Mouse (Mus musculus) CH12.LX (cell line): ENCODE measurements around the gene Gp9.

Experiments
- CHD1 ChIP-seq: IDR thresholded peaks from 2 replicates; pipeline ENCODE4 v1.6.1; 2012; ENCODE audit warnings: low read depth, low read length, improper control_type of control experiment, inconsistent platforms
- CTCF ChIP-seq, 2 experiments: IDR thresholded peaks in 1 of 2; conservative IDR thresholded peaks in 1 of 2; 2 replicates each; pipeline ENCODE4 v1.5.1; 2011 to 2012; ENCODE audit warnings: low read depth in 2 of 2, low read length in 2 of 2, improper control_type of control experiment in 1 of 2, inconsistent platforms in 1 of 2, mild to moderate bottlenecking in 1 of 2, moderate library complexity in 1 of 2
- ZC3H11A ChIP-seq: IDR thresholded peaks from 2 replicates; pipeline ENCODE4 v1.6.1; 2012; ENCODE audit warnings: low read depth, mild to moderate bottlenecking, inconsistent platforms, low read length, improper control_type of control experiment

DNA sequence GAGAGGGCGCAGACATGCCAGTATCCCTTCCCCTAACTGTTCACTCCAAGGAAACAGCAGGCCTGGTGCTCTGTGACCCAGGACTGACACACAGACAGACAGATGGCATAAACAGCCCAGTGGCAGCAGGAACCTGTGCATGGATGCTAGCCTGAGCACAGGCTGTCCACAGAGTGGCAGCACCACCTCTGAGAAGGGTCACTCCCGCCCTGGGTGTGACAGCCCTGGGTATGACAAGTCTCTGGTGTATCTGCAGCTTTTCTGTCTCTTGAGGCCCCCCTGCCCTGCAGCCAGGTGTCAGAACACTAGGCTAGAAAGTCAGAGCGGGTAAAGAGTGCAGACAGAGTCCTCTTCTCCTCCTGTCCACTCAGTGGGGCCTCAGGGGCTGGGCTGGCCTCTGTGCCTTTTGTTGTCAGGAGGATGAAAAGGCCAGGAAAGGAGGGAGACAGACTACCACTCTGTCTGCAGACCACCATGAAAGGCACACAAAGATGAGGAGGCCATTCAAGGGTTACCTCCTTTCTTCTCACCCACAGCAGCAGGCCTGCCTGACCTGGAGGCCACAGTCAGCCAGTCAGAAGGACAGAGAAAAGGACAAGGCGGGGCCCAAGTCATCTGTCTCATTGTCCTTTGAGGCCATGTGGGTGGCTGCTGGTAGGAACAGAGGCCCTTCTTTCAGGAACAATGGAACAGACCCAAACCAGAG lies 39.8 kb upstream of the Gp9 start:
- TF ChIP-seq CHD1 (no peak), ZC3H11A (no peak), CTCF (conservative IDR thresholded peaks at IDR 0.05 in 1 of 2, IDR thresholded peaks at IDR 0.05 in 1 of 2; ENCODE audit: low read depth in 2 of 2, low read length in 2 of 2) (peak in 1 of 2 experiments; percentile 34; a peak in 2 of 4 replicates)
